In genomic region chr12:31926661-31927061, GRCm38 (mm10) we compare ENCODE assay signal across 9 mouse cellular contexts. TPM values are rescaled to one million over a fixed set of nuclear protein-coding genes. Genes with fewer than 3 reads are reported as not detected.
DNase-seq lines count a peak whose midpoint lies in the region; ATAC-seq lines count a peak whose summit lies in the region.
"Had no signal": no experiment of that assay in that cellular context is flagged by ENCODE, and none has a peak within 500 bp of the region (broad histone marks: within the 10 kb centered on the region; RNA-seq: fewer than 3 reads in every experiment).

No protein-coding gene starts in this region.

- H3K9ac ChIP-seq in intestine, embryonic 15.5 days, result no peak overlapping the region
- H3K9ac ChIP-seq in midbrain, embryonic 12.5 days (replicated peaks), result no peak overlapping the region

- H3K4me3 ChIP-seq in intestine, embryonic 15.5 days (replicated peaks), result no peak overlapping the region
- H3K4me3 ChIP-seq in midbrain, embryonic 12.5 days, result no peak overlapping the region
- H3K4me3 ChIP-seq: megakaryocyte, embryonic 14.5 days had no signal

- H3K4me1 ChIP-seq in intestine, embryonic 15.5 days (replicated peaks), result no peaks in the 10 kb centered on the region
- no peaks in the 10 kb centered on the region for H3K4me1 ChIP-seq in midbrain, embryonic 12.5 days

- no peak overlapping the region for H3K4me2 ChIP-seq in intestine, embryonic 15.5 days (replicated peaks)
- no peak overlapping the region for H3K4me2 ChIP-seq in midbrain, embryonic 12.5 days (replicated peaks)

- peak; percentile 41 for DNase-seq in urinary bladder, adult 2 months (ENCODE audit: low spot score)
- DNase-seq in urinary bladder, postnatal 10 days (ENCODE audit: low spot score), result no peak
- DNase-seq in embryo, embryonic 10.5 days (ENCODE audit: low spot score), result peak; percentile 71
- DNase-seq in gastrocnemius, postnatal 36 days, result peak; percentile 52 to 55
- DNase-seq in left cerebral cortex, postnatal 4 days, result peak; percentile 91
- peak; percentile 42 for DNase-seq in spleen, adult 12 weeks (ENCODE audit: low spot score)

- H3K27ac ChIP-seq in intestine, embryonic 15.5 days, result no peak overlapping the region
- no peak overlapping the region for H3K27ac ChIP-seq in midbrain, embryonic 12.5 days (replicated peaks)

- intact Hi-C loops in gastrocnemius, postnatal 36 days (cut with DNase I), result loop anchor here (5.0 to 10.0 kb wide), 3 partner anchors 272 to 552 kb away; partner anchors contain the start of genes Cog5 and Dus4l
- intact Hi-C loops in left cerebral cortex, postnatal 4 days (cut with DNase I), result loop anchor here (10.0 kb wide), 1 partner anchor 222 kb away; no protein-coding TSS in a partner anchor

- ATAC-seq in intestine, embryonic 15.5 days, result peak; percentile 87
- peak; percentile 91 for ATAC-seq in midbrain, embryonic 12.5 days (ENCODE audit: low FRiP score, low read depth)

- H3K9me3 ChIP-seq in intestine, embryonic 15.5 days, result no peaks in the 10 kb centered on the region
- no peaks in the 10 kb centered on the region for H3K9me3 ChIP-seq in midbrain, embryonic 12.5 days
- H3K9me3 ChIP-seq: megakaryocyte, embryonic 14.5 days had no signal

- H3K36me3 ChIP-seq in intestine, embryonic 15.5 days, result peaks cover 24% of the 10 kb centered on the region
- peaks cover 52% of the 10 kb centered on the region for H3K36me3 ChIP-seq in midbrain, embryonic 12.5 days

- no peaks in the 10 kb centered on the region for H3K27me3 ChIP-seq in intestine, embryonic 15.5 days (replicated peaks)
- H3K27me3 ChIP-seq in midbrain, embryonic 12.5 days, result no peaks in the 10 kb centered on the region
- H3K27me3 ChIP-seq: megakaryocyte, embryonic 14.5 days had no signal

- WGBS in intestine, embryonic 15.5 days, result 61% methylated on average over 4 of the region's 4 CpGs
- 61% methylated on average over 4 of the region's 4 CpGs for WGBS in midbrain, embryonic 12.5 days

RNA-seq across cellular contexts. Expression of gene Hbp1, which starts 23.7 kb away (rescaled TPM):
- 92.7 and 104 TPM in 2 replicates for polyA plus RNA-seq in urinary bladder, adult 2 months (2012; rRNA removed)
- total RNA-seq in gastrocnemius, postnatal 36 days (2021), result 10 to 100 TPM; 58.2 to 68.0 TPM
- 79.8 and 89.2 TPM in 2 replicates for polyA plus RNA-seq in intestine, embryonic 15.5 days (2015; fragmentation: Nextera tagmentation; extraction: Ambion mirVana)
- total RNA-seq in left cerebral cortex, postnatal 4 days (2021), result 10 to 100 TPM; 20.5 to 21.6 TPM
- polyA plus RNA-seq in midbrain, embryonic 12.5 days (2016; fragmentation: Nextera tagmentation; extraction: Ambion mirVana), result 88.7 and 98.5 TPM in 2 replicates
